ENCODE assay signal across 8 mouse cellular contexts in genomic region chr6:90514883-90515405, GRCm38 (mm10). TPM values are rescaled to one million over a fixed set of nuclear protein-coding genes. Genes with fewer than 3 reads are reported as not detected.
DNase-seq lines count a peak whose midpoint lies in the region; ATAC-seq and TF ChIP-seq lines count a peak whose summit lies in the region.

No protein-coding gene starts in this region.

- no peak for TF ChIP-seq EP300 in liver, embryonic 14.5 days (IDR thresholded peaks at IDR 0.05; ENCODE audit: low read depth)

- no peaks in the 10 kb centered on the region for H3K9me3 ChIP-seq in forebrain, embryonic 12.5 days
- H3K9me3 ChIP-seq in heart, embryonic 16.5 days (replicated peaks; ENCODE audit: control insufficient read depth, low read length) = no peaks in the 10 kb centered on the region
- H3K9me3 ChIP-seq in liver, embryonic 14.5 days (ENCODE audit: control insufficient read depth, low read length) = no peaks in the 10 kb centered on the region
- H3K9me3 ChIP-seq in neural tube, embryonic 14.5 days (ENCODE audit: control insufficient read depth, low read length) = no peaks in the 10 kb centered on the region

- no peak overlapping the region for H3K4me2 ChIP-seq in forebrain, embryonic 12.5 days
- no peak overlapping the region for H3K4me2 ChIP-seq in heart, embryonic 16.5 days (ENCODE audit: low read depth, low read length)
- H3K4me2 ChIP-seq in liver, embryonic 14.5 days (ENCODE audit: low read depth) = no peak overlapping the region
- no peak overlapping the region for H3K4me2 ChIP-seq in neural tube, embryonic 14.5 days (ENCODE audit: low read depth, low read length)

- no peak overlapping the region for H3K27ac ChIP-seq in forebrain, embryonic 12.5 days
- no peak overlapping the region; the same call in 1 of the 2 replicates for H3K27ac ChIP-seq in heart, embryonic 16.5 days (ENCODE audit: low read length)
- no peak overlapping the region for H3K27ac ChIP-seq in liver, embryonic 14.5 days
- no peak overlapping the region for H3K27ac ChIP-seq in neural tube, embryonic 14.5 days (ENCODE audit: low read depth, low read length)

- peak; percentile 57; the same call in 1 of the 2 replicates for ATAC-seq in forebrain, embryonic 12.5 days (ENCODE audit: low FRiP score)
- peak; percentile 61 for ATAC-seq in heart, embryonic 16.5 days (replicated peaks; ENCODE audit: extremely low read depth, insufficient read depth, low FRiP score)
- ATAC-seq in liver, embryonic 14.5 days (ENCODE audit: insufficient read depth) = peak; percentile 71
- peak; percentile 70 for ATAC-seq in neural tube, embryonic 14.5 days (ENCODE audit: low read depth)

- peaks cover 4% of the 10 kb centered on the region; the same call in 1 of the 2 replicates for H3K4me1 ChIP-seq in forebrain, embryonic 12.5 days
- peaks cover 5% of the 10 kb centered on the region for H3K4me1 ChIP-seq in heart, embryonic 16.5 days (ENCODE audit: control insufficient read depth, insufficient read depth, low read length)
- H3K4me1 ChIP-seq in liver, embryonic 14.5 days (replicated peaks; ENCODE audit: control insufficient read depth in 2 of 2, insufficient read depth in 2 of 2, low read length in 1 of 2) = peaks cover 0 to 1% of the 10 kb centered on the region in 2 experiments; a peak in 1 of 4 replicates
- no peaks in the 10 kb centered on the region for H3K4me1 ChIP-seq in neural tube, embryonic 14.5 days (ENCODE audit: control insufficient read depth, insufficient read depth, low read length)

- peak; percentile 87 for TF ChIP-seq CTCF in liver, embryonic 14.5 days (IDR thresholded peaks at IDR 0.05; ENCODE audit: low read depth)

- H3K9ac ChIP-seq in forebrain, embryonic 12.5 days = no peak overlapping the region
- 0 out of 2 replicates have a peak overlapping the region, but pooled peaks have one; percentile 15 for H3K9ac ChIP-seq in heart, embryonic 16.5 days (ENCODE audit: low read length)
- H3K9ac ChIP-seq in liver, embryonic 14.5 days (replicated peaks) = no peak overlapping the region
- no peak overlapping the region for H3K9ac ChIP-seq in neural tube, embryonic 14.5 days (replicated peaks; ENCODE audit: low read depth, low read length)

- WGBS in forebrain, embryonic 12.5 days = 44% methylated on average over 4 of the region's 4 CpGs
- WGBS in heart, embryonic 16.5 days = 28% methylated on average over 4 of the region's 4 CpGs
- 30% methylated on average over 4 of the region's 4 CpGs for WGBS in liver, embryonic 14.5 days (ENCODE audit: insufficient replicate concordance)
- 40% methylated on average over 4 of the region's 4 CpGs for WGBS in neural tube, embryonic 14.5 days

- no peaks in the 10 kb centered on the region for H3K36me3 ChIP-seq in forebrain, embryonic 12.5 days (replicated peaks)
- H3K36me3 ChIP-seq in heart, embryonic 16.5 days (ENCODE audit: control insufficient read depth, insufficient read depth) = no peaks in the 10 kb centered on the region
- no peaks in the 10 kb centered on the region for H3K36me3 ChIP-seq in liver, embryonic 14.5 days (replicated peaks; ENCODE audit: control insufficient read depth, insufficient read depth, low read depth)
- H3K36me3 ChIP-seq in neural tube, embryonic 14.5 days (ENCODE audit: control insufficient read depth, insufficient read depth, low read length) = no peaks in the 10 kb centered on the region

- no peaks in the 10 kb centered on the region; the same call in 1 of the 2 replicates for H3K27me3 ChIP-seq in forebrain, embryonic 12.5 days
- H3K27me3 ChIP-seq in heart, embryonic 16.5 days (ENCODE audit: control insufficient read depth, insufficient read depth, low read length) = no peaks in the 10 kb centered on the region
- H3K27me3 ChIP-seq in liver, embryonic 14.5 days (ENCODE audit: control insufficient read depth, insufficient read depth, low read length) = no peaks in the 10 kb centered on the region
- no peaks in the 10 kb centered on the region for H3K27me3 ChIP-seq in neural tube, embryonic 14.5 days (ENCODE audit: control insufficient read depth, insufficient read depth, low read length)

- no peak overlapping the region for H3K4me3 ChIP-seq in forebrain, embryonic 12.5 days (replicated peaks)
- no peak overlapping the region for H3K4me3 ChIP-seq in heart, embryonic 16.5 days (ENCODE audit: low read length)
- H3K4me3 ChIP-seq in liver, embryonic 14.5 days (ENCODE audit: insufficient read depth in 1 of 2, low read depth in 2 of 2, low read length in 2 of 2) = no peak overlapping the region
- no peak overlapping the region for H3K4me3 ChIP-seq in neural tube, embryonic 14.5 days (ENCODE audit: low read depth, low read length)

- peak; percentile 58 to 62 for DNase-seq in B cell, adult 2 months
- DNase-seq in c-Kit-positive CD71-positive TER-119-negative erythroid progenitor cells, embryonic 14.5 days (ENCODE audit: low read depth) = peak; percentile 31
- peak; percentile 92 to 95 for DNase-seq in kidney, postnatal 25 days
- peak in 1 of 3 experiments; percentile 18 for DNase-seq in liver, embryonic 14.5 days (ENCODE audit: low read depth in 3 of 3, low spot score in 3 of 3)
- DNase-seq in testis, postnatal 10 days (ENCODE audit: low spot score) = peak; percentile 94

RNA-seq across cellular contexts. Expression of gene Aldh1l1, which starts 28.7 kb away (rescaled TPM):
- polyA plus RNA-seq in forebrain, embryonic 12.5 days (2016; fragmentation: Nextera tagmentation; extraction: Ambion mirVana) = 2.0 TPM in 2 replicates
- 4.6 and 6.5 TPM in 2 replicates for polyA plus RNA-seq in heart, embryonic 16.5 days (2015; fragmentation: Nextera tagmentation; extraction: Ambion mirVana)
- 8.4 and 9.2 TPM in 2 replicates for polyA plus RNA-seq in liver, embryonic 14.5 days (2012; rRNA removed)
- polyA plus RNA-seq in liver, embryonic 14.5 days (2014; fragmentation: Nextera tagmentation; extraction: Ambion mirVana) = 10.6 and 12.5 TPM in 2 replicates
- polyA plus RNA-seq in neural tube, embryonic 14.5 days (2014; fragmentation: Nextera tagmentation; extraction: Ambion mirVana) = 53.3 and 53.5 TPM in 2 replicates

RNA-seq across cellular contexts. Expression of gene Klf15, which starts 52.6 kb away (rescaled TPM):
- 3.8 and 4.3 TPM in 2 replicates for polyA plus RNA-seq in forebrain, embryonic 12.5 days (2016; fragmentation: Nextera tagmentation; extraction: Ambion mirVana)
- 28.2 and 28.7 TPM in 2 replicates for polyA plus RNA-seq in heart, embryonic 16.5 days (2015; fragmentation: Nextera tagmentation; extraction: Ambion mirVana)
- polyA plus RNA-seq in liver, embryonic 14.5 days (2012; rRNA removed) = 7.1 and 7.6 TPM in 2 replicates
- 9.9 and 10.2 TPM in 2 replicates for polyA plus RNA-seq in liver, embryonic 14.5 days (2014; fragmentation: Nextera tagmentation; extraction: Ambion mirVana)
- 16.1 and 16.6 TPM in 2 replicates for polyA plus RNA-seq in neural tube, embryonic 14.5 days (2014; fragmentation: Nextera tagmentation; extraction: Ambion mirVana)
